Mouse (Mus musculus) liver, postnatal 0 days (tissue): ENCODE results near the gene Fam222a. TPM values are rescaled to one million over a fixed set of nuclear protein-coding genes. Genes with fewer than 3 reads are reported as not detected.

Experiments
- ATAC-seq: fragments of 200-750 bp; cut with Nextera tagmentation; 2 replicates; pipeline ENCODE4 v1.8.0; 2017; ENCODE audit warnings: mild to moderate bottlenecking, moderate library complexity
- DNase-seq: peaks from one replicate; pipeline ENCODE4 v3.0.0-alpha.2; 2016
- H3K27ac ChIP-seq: fragments of 300-500 bp; sonication (generic); 2 replicates; pipeline ENCODE4 v1.5.1; 2014; ENCODE audit warnings: antibody characterized with exemption, moderate library complexity, mild to moderate bottlenecking, low read depth
- H3K27me3 ChIP-seq: fragments of 300-500 bp; sonication (generic); 2 replicates; pipeline ENCODE4 v1.6.1; 2014; ENCODE audit warnings: low read length, control low read depth, mixed read lengths; ENCODE audit not compliant: insufficient read depth
- H3K36me3 ChIP-seq: fragments of 300-500 bp; sonication (generic); replicated peaks from 2 replicates; pipeline ENCODE4 v1.6.1; 2014; ENCODE audit warnings: mild to moderate bottlenecking, control low read depth, low read length, moderate library complexity, mixed read lengths; ENCODE audit not compliant: insufficient read depth
- H3K4me1 ChIP-seq: fragments of 300-500 bp; sonication (generic); 2 replicates; pipeline ENCODE4 v1.6.1; 2014; ENCODE audit warnings: antibody characterized with exemption, mild to moderate bottlenecking, control low read depth; ENCODE audit not compliant: insufficient read depth
- H3K4me2 ChIP-seq: fragments of 300-500 bp; sonication (generic); 2 replicates; pipeline ENCODE4 v1.6.1; 2014; ENCODE audit warnings: low read depth, mild to moderate bottlenecking, low read length, moderate library complexity, mixed read lengths
- H3K4me3 ChIP-seq: fragments of 300-500 bp; sonication (generic); 2 replicates; pipeline ENCODE4 v1.5.1; 2014; ENCODE audit warnings: low read depth, low read length
- H3K9ac ChIP-seq: fragments of 300-500 bp; sonication (generic); replicated peaks from 2 replicates; pipeline ENCODE4 v1.6.1; 2014; ENCODE audit warnings: mild to moderate bottlenecking, moderate library complexity
- H3K9me3 ChIP-seq: fragments of 300-500 bp; sonication (generic); 2 replicates; pipeline ENCODE4 v1.6.1; 2016; ENCODE audit warnings: mild to moderate bottlenecking, control low read depth, low read length, mixed read lengths
- CTCF ChIP-seq: sonication (generic); IDR thresholded peaks from 2 replicates; pipeline ENCODE4 v1.5.1; 2016; ENCODE audit warnings: antibody characterized with exemption, low read depth
- EP300 ChIP-seq: IDR thresholded peaks from 2 replicates; pipeline ENCODE4 v1.6.1; 2016; ENCODE audit warnings: antibody characterized with exemption, low read depth, mild to moderate bottlenecking
- WGBS: fragments of 180-500 bp; shearing (Covaris S2); extraction: QIAGEN DNeasy Blood & Tissue Kit; methylation state at CpG from one replicate; pipeline ENCODE4 v1.1.7; 2014; ENCODE audit not compliant: insufficient replicate concordance; 5-methylcytosine and 5-hydroxymethylcytosine counted together
- polyA plus RNA-seq: library from polyadenylated mRNA; unstranded; fragments of >200 nt; fragmentation: Nextera tagmentation; extraction: Ambion mirVana; gene quantifications from 2 replicates; pipeline ENCODE4 v1.2.1, GENCODE M21; 2015

Fam222a gene
- polyA plus RNA-seq, 1 experiment from 2014 or later: 0.80 TPM

DNA sequence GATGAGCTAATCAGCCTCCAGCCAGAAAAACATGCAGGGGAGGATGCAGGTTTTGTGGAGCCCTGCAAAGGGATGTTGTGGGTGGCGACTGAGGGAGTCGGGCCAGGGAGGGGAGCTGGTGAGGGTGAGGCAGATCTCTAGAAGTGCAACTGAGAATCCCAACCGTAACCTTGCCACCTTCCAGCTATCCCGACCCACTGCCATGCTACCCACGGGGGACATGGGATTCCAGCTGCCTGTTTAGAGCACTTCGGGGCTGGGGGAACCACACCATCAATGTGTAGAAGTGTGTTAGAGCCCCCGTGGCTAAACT lies 71.8 kb downstream of the Fam222a start:
- H3K27ac ChIP-seq: no peak overlapping the region
- H3K9me3 ChIP-seq: no peaks in the 10 kb centered on the region
- peaks cover 8% of the 10 kb centered on the region; the same call in 1 of the 2 replicates for H3K4me1 ChIP-seq
- H3K27me3 ChIP-seq: peaks cover 5% of the 10 kb centered on the region; the same call in 1 of the 2 replicates
- H3K9ac ChIP-seq: no peak overlapping the region
- peak overlapping the region; percentile 55; the same call in 1 of the 2 replicates for H3K4me2 ChIP-seq
- DNase-seq (no peak), ATAC-seq (no peak)
- 25% methylated on average over 7 of the region's 7 CpGs for WGBS
- no peaks in the 10 kb centered on the region for H3K36me3 ChIP-seq
- TF ChIP-seq EP300 (no peak), CTCF (no peak)
- H3K4me3 ChIP-seq: no peak overlapping the region

DNA sequence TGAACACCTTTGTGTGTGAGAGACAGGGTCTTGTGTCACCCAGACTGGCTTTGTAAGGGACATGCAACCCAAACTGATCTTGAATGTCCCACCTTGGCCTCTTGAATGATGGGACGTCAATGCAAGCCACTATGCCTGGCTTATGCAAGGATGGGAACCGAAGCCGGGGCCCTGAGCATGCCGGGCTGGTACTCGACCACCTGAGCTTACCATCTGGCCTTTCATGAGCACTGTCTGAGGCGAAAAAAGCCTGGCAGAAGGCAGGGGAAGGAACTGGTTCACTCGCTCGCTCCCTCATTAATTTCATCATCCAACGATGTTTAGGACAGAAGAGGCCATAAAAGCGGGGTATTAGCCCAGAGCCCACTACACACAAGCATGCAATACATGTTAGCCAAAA lies 73.0 kb downstream of the Fam222a start:
- no peak for ATAC-seq
- peaks cover 5% of the 10 kb centered on the region; the same call in 1 of the 2 replicates for H3K27me3 ChIP-seq
- no peak overlapping the region for H3K9ac ChIP-seq
- no peak for DNase-seq
- H3K4me2 ChIP-seq: no peak overlapping the region
- TF ChIP-seq CTCF (no peak), EP300 (no peak)
- no peaks in the 10 kb centered on the region for H3K9me3 ChIP-seq
- no peak overlapping the region for H3K4me3 ChIP-seq
- H3K36me3 ChIP-seq: no peaks in the 10 kb centered on the region
- peaks cover 8% of the 10 kb centered on the region; the same call in 1 of the 2 replicates for H3K4me1 ChIP-seq
- WGBS: 67% methylated on average over 10 of the region's 10 CpGs
- H3K27ac ChIP-seq: no peak overlapping the region

DNA sequence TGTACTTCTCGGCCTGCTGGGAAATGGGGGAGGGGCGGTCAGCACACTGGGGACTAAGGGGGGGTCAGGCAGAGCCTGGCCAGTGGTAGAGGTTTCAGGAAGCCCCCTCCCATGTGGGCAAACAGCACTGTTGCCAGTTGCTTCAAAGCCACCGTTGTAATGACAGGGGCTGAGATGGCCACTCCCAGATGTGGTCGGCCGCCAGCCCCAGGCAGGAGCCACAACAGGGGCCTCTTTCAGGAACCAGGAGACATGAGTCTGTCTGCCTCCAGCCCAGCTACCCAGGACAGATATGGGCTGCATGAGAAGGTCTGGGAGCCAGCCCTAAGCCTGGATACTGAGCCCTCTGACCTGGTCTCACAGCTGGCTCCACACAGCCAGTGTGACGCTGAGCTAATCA lies 77.1 kb downstream of the Fam222a start:
- Histone ChIP-seq H3K4me2 (no peak overlapping the region), H3K9ac (no peak overlapping the region), H3K27ac (no peak overlapping the region), H3K27me3 (peaks cover 3% of the 10 kb centered on the region; the same call in 1 of the 2 replicates), H3K4me3 (no peak overlapping the region), H3K4me1 (peaks cover 10% of the 10 kb centered on the region), H3K36me3 (no peaks in the 10 kb centered on the region), H3K9me3 (no peaks in the 10 kb centered on the region)
- 19% methylated on average over 6 of the region's 6 CpGs for WGBS
- no peak for TF ChIP-seq EP300
- TF ChIP-seq CTCF: no peak
- ATAC-seq: no peak
- no peak for DNase-seq

DNA sequence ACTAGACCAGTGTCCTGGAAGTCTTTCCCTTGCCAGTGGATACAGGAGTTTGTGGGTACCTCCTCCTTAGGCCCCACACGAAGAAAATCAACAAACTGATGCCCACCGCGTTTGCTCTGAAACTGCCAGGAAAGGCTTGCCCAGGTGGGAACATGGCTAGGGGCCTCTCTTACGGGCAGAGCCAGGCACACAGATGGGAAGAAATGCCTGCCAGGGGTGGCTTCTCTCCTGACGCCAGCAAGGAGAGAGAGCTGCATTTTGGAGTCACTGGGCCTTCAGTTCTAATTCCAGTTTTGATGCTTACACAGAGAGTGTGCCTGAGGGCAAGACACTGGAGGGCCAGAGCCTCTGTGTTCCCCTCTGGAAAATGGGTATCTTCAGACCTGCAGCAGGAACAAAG lies 78.1 kb downstream of the Fam222a start:
- no peak for TF ChIP-seq CTCF
- Histone ChIP-seq H3K27me3 (no peaks in the 10 kb centered on the region), H3K9ac (no peak overlapping the region), H3K36me3 (no peaks in the 10 kb centered on the region), H3K27ac (no peak overlapping the region), H3K4me2 (no peak overlapping the region), H3K9me3 (no peaks in the 10 kb centered on the region), H3K4me1 (peaks cover 10% of the 10 kb centered on the region), H3K4me3 (no peak overlapping the region)
- 82% methylated on average over 5 of the region's 5 CpGs for WGBS
- no peak for DNase-seq
- no peak for ATAC-seq

DNA sequence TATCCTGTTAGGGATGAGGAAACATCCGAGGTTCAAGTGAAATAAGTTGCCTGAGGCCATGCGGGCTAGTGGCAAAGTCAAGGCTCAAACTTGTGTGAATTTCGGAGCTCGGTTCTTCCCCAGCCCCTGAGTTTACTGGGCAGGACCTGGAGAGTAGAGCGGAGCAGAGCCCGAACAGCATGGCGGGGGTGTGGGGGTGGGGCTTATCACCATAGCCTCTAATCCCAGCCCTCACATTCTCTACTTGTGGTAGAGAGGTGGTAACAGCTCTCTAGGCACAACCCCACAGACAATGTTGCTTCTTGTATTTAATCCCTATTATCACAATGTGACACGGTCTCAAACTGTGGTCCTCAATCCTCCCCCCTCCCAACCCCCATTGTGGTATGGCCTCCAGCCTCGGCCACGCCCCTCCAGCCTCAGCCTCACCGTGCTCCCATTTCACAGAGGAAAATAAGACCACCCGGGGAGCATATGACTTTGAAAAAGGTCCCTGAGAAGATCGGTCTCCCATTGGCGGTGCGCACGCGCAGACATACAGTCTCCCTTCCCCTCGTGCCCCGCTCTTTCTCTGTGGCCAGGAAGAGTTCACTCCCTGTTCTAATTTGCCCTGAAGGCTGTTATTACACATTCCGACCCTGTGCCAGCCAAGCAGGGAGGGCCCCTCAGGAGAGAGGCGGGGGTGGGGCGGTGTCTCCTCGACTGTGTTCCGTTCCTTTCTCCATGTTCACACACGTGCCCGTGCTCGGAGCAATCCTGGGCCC lies 79.6 kb downstream of the Fam222a start:
- DNase-seq: no peak
- WGBS: 4% methylated on average over 27 of the region's 27 CpGs
- Histone ChIP-seq H3K4me1 (peaks cover 10% of the 10 kb centered on the region), H3K9ac (no peak overlapping the region; the same call in 1 of the 2 replicates), H3K4me2 (peak overlapping the region; percentile 63), H3K27ac (no peak overlapping the region), H3K4me3 (peak overlapping the region; percentile 17), H3K27me3 (no peaks in the 10 kb centered on the region), H3K9me3 (no peaks in the 10 kb centered on the region), H3K36me3 (no peaks in the 10 kb centered on the region)
- no peak for TF ChIP-seq EP300
- TF ChIP-seq CTCF: no peak
- peak; percentile 71 for ATAC-seq

DNA sequence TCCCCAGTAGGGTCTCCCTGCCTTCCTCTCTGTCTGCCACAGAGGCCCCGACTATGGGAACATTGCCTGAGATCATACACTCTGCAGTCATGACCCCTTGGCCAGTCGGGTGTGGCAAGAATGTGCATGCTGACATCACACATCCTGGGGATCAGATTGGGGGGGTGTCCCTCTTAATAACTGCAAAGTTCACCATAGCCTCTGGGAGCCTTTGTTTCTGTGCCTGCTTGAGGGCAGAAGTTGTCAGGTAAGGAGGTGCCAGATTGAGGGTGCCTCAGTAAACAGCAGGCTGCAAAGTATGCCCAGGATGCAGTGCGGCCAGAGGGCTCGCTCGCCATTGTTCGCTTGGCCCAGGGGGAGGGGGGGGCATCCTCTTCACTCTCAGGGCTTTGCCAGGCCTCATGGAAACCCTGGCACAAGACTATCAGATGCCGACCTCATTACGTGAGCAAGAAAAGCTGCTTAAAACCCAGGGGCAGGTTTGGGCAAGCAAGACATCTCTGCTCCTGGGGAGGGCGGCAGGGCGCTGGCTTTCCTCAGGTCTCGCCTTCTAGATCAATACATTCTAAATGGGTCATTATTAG lies 81.0 kb downstream of the Fam222a start:
- Histone ChIP-seq H3K27me3 (no peaks in the 10 kb centered on the region), H3K4me1 (peaks cover 10% of the 10 kb centered on the region), H3K9me3 (no peaks in the 10 kb centered on the region), H3K27ac (no peak overlapping the region), H3K4me2 (no peak overlapping the region), H3K4me3 (no peak overlapping the region), H3K36me3 (no peaks in the 10 kb centered on the region), H3K9ac (no peak overlapping the region)
- TF ChIP-seq CTCF: no peak
- TF ChIP-seq EP300: no peak
- WGBS: 78% methylated on average over 11 of the region's 11 CpGs
- DNase-seq: no peak
- ATAC-seq: no peak
